Mouse (Mus musculus): Measurements from ENCODE around the gene Map3k12. TPM values are rescaled to one million over a fixed set of nuclear protein-coding genes. Genes with fewer than 3 reads are reported as not detected.

The Map3k12 gene
- total RNA-seq, 4 experiments from 2014 or later, result 85.6 to 93.8 (median 89.3) TPM

DNA sequence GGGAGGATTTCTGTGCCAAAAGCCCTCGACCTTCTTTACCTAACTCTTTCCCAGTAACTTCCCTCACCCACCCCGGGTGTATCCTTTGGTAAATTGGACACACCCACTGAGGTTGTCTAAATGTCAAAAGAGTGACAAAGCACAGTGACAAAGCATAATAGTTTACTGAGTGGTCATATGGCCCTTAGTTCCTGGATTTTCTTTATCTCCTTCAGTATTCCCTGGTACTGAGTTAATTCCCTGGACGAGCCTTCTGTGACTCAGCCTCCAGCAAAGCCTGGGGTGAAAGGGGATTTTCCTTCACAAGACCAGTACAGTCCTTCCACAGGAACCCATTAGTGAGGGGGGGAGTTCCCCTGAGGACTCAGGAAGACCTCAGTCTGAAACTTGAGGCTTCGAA is 55.9 kb downstream of the Map3k12 start:
- DNase-seq (ENCODE audit: low spot score in 2 of 2), result no peak

DNA sequence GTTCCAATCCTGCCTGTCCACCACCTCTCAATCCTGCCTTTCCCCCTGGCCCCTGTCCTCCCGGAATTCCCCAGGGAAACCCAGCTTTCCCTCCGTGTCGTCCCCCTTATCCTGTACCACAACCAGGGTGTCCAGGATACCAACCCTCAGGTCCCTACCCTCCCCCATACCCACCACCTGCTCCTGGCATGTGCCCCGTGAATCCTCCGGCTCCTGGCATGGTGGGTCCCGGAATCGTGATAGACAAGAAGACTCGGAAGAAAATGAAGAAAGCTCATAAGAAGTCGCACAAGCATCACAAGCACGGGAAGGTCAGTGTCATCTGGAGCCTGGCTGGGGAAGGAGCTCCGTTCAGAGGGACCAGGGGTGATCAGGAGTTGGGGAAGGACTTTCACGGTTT is 56.5 kb downstream of the Map3k12 start:
- DNase-seq (ENCODE audit: low spot score in 2 of 2), result no peak

DNA sequence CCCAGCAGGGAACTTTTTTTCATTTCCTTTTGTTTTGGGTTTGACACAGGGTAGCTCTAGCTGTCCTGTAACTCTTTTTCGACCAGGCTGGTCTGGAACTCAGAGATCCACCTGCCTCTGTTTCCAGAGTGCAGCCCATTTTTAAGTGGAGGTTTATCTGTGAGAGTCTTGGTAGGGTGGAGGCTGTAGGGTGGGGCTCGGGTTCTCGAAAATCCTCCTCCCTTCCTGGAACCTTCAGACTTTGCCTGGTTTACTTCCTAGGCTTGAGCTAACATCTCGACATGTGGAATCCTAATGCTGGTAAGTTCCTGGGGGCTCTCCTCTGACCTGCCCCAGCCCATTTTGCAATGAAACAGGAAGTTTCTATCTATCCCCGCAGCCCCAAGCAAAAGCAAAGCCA is 57.0 kb downstream of the Map3k12 start:
- DNase-seq (ENCODE audit: low spot score in 2 of 2), result no peak

DNA sequence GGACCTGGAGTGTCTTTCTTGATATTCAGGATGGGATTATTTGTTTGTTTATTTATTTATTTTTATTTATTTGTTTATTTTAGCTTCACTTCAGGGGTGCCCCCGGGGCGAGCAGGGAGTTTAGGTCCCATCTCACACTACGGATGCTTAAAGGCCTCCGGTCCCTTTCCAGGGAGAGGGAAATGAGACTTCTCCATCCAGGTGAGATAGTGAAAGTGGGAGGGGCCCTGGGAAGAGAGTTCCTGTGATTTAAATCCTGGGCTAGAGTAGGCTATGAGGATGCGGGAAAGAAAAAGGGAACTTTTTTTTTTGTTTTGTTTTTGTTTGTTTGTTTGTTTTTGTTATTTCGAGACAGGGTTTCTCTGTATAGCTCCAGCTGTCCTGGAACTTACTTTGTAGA is 57.5 kb downstream of the Map3k12 start:
- DNase-seq (ENCODE audit: low spot score in 2 of 2), result no peak

DNA sequence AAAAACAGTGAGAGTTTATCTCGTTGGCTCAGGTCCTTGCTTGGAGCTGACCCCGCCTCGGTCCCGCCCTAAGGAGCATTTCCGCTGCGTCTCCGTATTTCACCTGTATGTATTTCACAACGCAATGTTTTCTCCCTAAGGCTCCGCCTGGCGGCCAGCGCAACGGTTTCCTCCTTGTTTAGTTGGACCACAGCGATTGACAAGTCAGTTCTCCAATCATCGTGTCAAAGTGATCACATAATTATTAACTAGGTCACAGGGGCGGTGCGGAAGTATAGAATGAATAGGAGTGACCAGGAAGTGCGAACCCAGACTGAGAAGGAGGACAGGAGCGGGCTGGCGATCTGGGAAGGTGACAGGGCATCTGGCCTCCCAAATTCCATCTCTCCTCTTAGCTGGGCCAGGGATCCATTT is 58.0 kb downstream of the Map3k12 start, which contains the start of gene Prr13:
Prr13 (plus strand) TSS at position 125 of the 414 bp plus-strand sequence.
- DNase-seq (ENCODE audit: low spot score in 2 of 2), result peak; percentile 71 to 94

DNA sequence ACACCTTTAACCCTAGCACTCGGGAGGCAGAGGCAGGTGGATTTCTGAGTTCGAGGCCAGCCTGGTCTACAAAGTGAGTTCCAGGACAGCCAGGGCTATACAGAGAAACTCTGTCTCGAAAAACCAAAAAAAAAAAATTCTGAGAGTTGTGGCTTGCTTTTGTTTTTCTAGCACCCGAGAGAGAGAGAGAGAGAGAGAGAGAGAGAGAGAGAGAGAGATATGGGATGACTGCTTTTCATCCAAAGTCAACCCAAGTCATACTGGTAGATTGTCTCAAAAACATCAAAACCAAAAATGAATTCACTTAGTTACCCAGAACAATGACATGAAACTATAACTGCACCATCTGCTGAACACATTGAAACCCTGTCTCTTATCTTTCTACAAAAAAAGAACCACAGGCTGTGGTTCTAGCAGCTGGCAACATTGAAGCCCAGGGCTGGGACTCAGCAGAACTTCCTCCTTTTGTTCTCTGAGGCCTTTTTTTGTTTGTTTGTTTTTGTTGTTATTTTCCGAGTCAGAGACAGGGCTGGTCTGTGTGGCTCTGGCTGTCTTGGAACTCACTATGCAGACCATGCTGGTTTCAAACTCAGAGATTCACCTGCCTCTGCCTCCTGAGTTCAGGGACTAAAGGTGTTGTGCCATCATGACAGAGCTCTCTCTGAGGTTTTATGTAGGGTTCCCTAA is 58.7 kb downstream of the Map3k12 start:
- DNase-seq (ENCODE audit: low spot score in 2 of 2), result no peak

DNA sequence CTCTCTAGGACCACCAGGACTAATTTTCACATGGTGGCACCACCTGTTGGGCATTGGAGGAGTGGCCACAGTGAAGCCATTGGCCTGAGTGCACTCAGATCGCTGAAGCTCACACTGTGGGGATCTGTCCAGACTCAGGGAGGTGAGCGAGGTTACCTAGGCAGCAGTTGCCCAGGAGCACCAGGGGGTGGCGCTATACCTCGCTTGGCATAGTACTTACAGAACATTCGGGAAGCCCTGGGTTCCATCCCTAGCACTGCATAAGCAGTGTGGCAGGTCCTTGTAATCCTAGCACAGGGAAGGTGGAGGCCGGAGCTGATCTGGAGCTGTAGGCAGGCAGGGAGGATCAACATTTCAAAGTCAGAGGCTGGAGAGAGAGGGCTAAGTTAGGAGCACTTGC is 60.9 kb downstream of the Map3k12 start:
- no peak for DNase-seq (ENCODE audit: low spot score in 2 of 2)

DNA sequence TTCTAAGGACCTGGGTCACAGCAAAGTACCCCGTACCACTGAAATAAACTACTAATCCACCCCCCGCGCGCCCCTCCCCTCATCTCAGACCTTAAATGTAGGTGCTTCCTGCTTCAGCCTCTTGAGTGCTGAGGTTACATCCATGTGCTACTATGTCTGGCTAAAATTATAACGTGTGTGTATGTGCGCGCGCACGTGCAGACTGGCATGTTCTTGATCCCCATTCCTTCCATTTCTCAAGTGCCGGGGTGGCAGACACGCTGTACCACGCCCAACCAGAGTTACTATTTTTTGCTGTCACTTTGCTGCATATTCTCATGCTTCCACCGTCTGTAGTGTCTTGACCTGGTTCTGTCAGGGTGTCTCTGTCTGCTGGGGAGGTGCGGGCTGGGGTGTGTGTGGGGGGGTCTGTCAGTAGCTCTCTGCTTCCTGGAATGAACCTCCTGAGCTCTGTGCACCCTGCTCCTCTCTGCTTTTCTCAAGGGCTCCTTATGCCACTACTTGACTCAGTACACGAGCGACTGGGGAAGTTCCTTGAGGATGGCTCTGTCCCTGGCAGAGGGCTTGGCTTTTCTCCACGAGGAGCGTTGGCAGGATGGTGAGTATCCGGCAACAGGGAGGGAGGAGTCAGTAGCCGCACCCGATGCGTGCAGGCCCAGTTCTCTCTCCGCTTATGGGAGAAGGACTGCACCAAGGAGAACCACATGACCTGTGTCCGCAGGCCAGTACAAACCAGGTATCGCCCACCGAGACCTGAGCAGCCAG is 65.0 kb downstream of the Map3k12 start:
- DNase-seq (ENCODE audit: low spot score in 2 of 2), result no peak

DNA sequence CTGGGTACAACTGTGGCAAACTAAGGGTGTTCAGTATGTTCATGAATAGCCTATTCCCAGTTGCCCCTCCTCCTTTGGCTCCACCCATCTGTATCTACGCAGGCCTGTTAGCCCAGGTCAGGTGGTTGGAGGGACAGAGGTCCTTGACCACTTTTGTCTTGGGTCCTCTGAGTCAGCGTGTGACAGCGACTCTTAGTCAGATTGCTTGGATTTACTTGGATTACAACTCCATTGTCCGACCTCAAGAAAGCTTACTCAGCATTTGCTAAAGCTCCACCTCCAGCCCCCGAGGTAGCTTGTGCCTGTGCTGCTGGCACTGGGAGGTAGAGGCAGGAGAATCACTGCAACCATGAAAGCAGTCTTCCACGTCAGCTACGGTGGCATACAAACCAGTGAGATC is 65.9 kb downstream of the Map3k12 start:
- DNase-seq (ENCODE audit: low spot score in 2 of 2), result no peak

DNA sequence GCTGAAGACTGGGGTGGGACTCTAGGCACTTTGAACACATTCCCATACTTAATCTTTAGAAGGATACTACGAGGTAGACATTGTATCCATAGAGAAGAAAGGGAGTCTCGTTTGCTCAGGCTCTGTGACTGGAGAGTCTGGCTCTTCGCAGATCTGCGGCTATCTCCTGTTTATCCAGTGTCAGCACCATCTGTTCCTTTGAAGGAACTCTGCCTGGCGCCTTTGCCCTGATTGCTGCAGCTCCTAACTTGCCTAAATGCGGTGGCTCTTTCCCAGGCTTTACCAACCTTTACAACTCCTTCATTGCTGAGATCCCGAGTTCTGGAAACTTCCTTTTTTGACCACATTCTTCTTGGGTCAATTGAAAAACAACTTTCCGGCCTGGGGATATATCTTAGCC is 67.5 kb downstream of the Map3k12 start:
- DNase-seq (ENCODE audit: low spot score in 2 of 2), result no peak

Other genes with a start within 250 kb of the Map3k12 start
- not detected for gene Gm9918, start 246.5 kb downstream of the Map3k12 start, total RNA-seq (2022)
- 10 to 100 TPM; 38.3 to 48.5 (median 42.1) TPM for gene Mfsd5, start 237.6 kb downstream of the Map3k12 start, total RNA-seq (2022)
- gene Espl1, start 220.8 kb downstream of the Map3k12 start, total RNA-seq (2022), result 1 to 10 TPM in 3 of 4 experiments, under 1 TPM in 1; 0.91 to 1.5 (median 1.2) TPM
- 100 to 1,000 TPM; 457 to 497 (median 483) TPM for gene Pfdn5, start 190.9 kb downstream of the Map3k12 start, total RNA-seq (2022)
- gene Myg1, start 185.4 kb downstream of the Map3k12 start, total RNA-seq (2022), result 10 to 100 TPM; 59.3 to 63.4 (median 61.9) TPM
- gene Aaas, start 166.3 kb downstream of the Map3k12 start, total RNA-seq (2022), result 10 to 100 TPM; 20.1 to 25.3 (median 22.2) TPM
- gene Sp7, start 149.9 kb downstream of the Map3k12 start, total RNA-seq (2022), result 1 to 10 TPM in 2 of 4 experiments, under 1 TPM in 2; 0.82 to 1.6 (median 1.0) TPM
- gene Sp1, start 110.9 kb downstream of the Map3k12 start, total RNA-seq (2022), result 10 to 100 TPM; 30.3 to 44.7 (median 38.7) TPM
- gene Amhr2, start 71.7 kb downstream of the Map3k12 start, total RNA-seq (2022), result 1 to 10 TPM in 1 of 4 experiments, under 1 TPM in 3; 0.73 to 2.0 (median 0.92) TPM
- 10 to 100 TPM; 42.3 to 53.7 (median 44.3) TPM for gene Prr13, start 58.0 kb downstream of the Map3k12 start, total RNA-seq (2022)
- 100 to 1,000 TPM; 481 to 511 (median 488) TPM for gene Pcbp2, start 46.5 kb downstream of the Map3k12 start, total RNA-seq (2022)
- not detected for gene Gm10337, start 13.3 kb downstream of the Map3k12 start, total RNA-seq (2022)
- gene Tarbp2, start 1.1 kb upstream of the Map3k12 start, total RNA-seq (2022), result 10 to 100 TPM; 30.3 to 37.4 (median 35.2) TPM
- gene Npff, start 7.9 kb upstream of the Map3k12 start, total RNA-seq (2022), result 1 to 10 TPM; 2.1 to 4.8 (median 3.2) TPM
- under 1 TPM in 1 of 4 experiments, not detected in 3; 0.91 TPM for gene Gm28047, start 108.0 kb upstream of the Map3k12 start, total RNA-seq (2022)
- gene Atf7, start 108.4 kb upstream of the Map3k12 start, total RNA-seq (2022), result 10 to 100 TPM; 40.8 to 44.8 (median 42.6) TPM
- gene Atp5g2, start 155.3 kb upstream of the Map3k12 start, total RNA-seq (2022), result 10 to 100 TPM in 3 of 4 experiments, 1 to 10 TPM in 1; 8.4 to 19.1 (median 13.2) TPM
- 10 to 100 TPM; 74.9 to 85.2 (median 82.2) TPM for gene Calcoco1, start 205.1 kb upstream of the Map3k12 start, total RNA-seq (2022)

Measured in left cerebral cortex, adult 8-10 months (tissue).